Mouse (Mus musculus) cerebellum, adult 18-20 months (tissue): Measurements from ENCODE around the gene B3gnt2.

ENCODE experiments used
- DNase-seq, 2 experiments: peaks; one replicate each; pipeline ENCODE4 v3.0.0; 2021

The B3gnt2 gene

GRCm38 (mm10) chr11:22710596-22710995 is 150.2 kb downstream of the B3gnt2 start:
- no peak for DNase-seq
